Mouse (Mus musculus) hematopoietic stem cell, adult 5-6 weeks (primary cell): ENCODE results near the gene Atf6b. TPM values are rescaled to one million over a fixed set of nuclear protein-coding genes. Genes with fewer than 3 reads are reported as not detected.
A peak's percentile ranks its signal among the peaks of the same experiment; 100 is the strongest.

Source experiments
- ATAC-seq, 2 experiments: fragments of 125-278 bp in 1 of 2; replicated peaks in 1 of 2; 2 replicates each; pipeline ENCODE4 v1.8.0; 2016 to 2017; ENCODE audit warnings: inconsistent platforms in 2 of 2, mild to moderate bottlenecking in 2 of 2, moderate number of reproducible peaks in 2 of 2, low read depth in 1 of 2, moderate TSS enrichment in 1 of 2; ENCODE audit not compliant: low FRiP score in 2 of 2, poor library complexity in 2 of 2, severe bottlenecking in 2 of 2, insufficient read depth in 1 of 2, low TSS enrichment in 1 of 2
- total RNA-seq: library from RNA; stranded (forward); fragments of 172-1452, 232-1000 nt; gene quantifications from 2 replicates; pipeline ENCODE4 v1.2.3, GENCODE M21; 2017

Gene Atf6b
- total RNA-seq, 1 experiment from 2014 or later = 19.9 TPM

GRCm38 (mm10) chr17:34675205-34676092, 28.5 kb downstream of the Atf6b start:
- ATAC-seq = no peak

GRCm38 (mm10) chr17:34676093-34676460, 29.1 kb downstream of the Atf6b start:
- ATAC-seq = no peak

GRCm38 (mm10) chr17:34676671-34677070, 29.7 kb downstream of the Atf6b start:
- ATAC-seq = no peak

- no peak for ATAC-seq
Observed at GRCm38 (mm10) chr17:34680191-34680590, 33.2 kb downstream of the Atf6b start.

GRCm38 (mm10) chr17:34680621-34681020, 33.7 kb downstream of the Atf6b start:
- no peak for ATAC-seq

- peak; percentile 64 to 82 for ATAC-seq
Observed at GRCm38 (mm10) chr17:34681132-34681571, 34.2 kb downstream of the Atf6b start.

- no peak for ATAC-seq
Observed at GRCm38 (mm10) chr17:34681881-34682536, 35.1 kb downstream of the Atf6b start.

- no peak for ATAC-seq
Observed at GRCm38 (mm10) chr17:34683179-34683578, 36.2 kb downstream of the Atf6b start.

- ATAC-seq = no peak
Observed at GRCm38 (mm10) chr17:34683686-34684220, 36.8 kb downstream of the Atf6b start.

- ATAC-seq = no peak
Observed at GRCm38 (mm10) chr17:34684253-34684893, 37.4 kb downstream of the Atf6b start.

GRCm38 (mm10) chr17:34685120-34686110, 38.5 kb downstream of the Atf6b start:
- ATAC-seq = peak; percentile 14 to 16; a peak in 2 of 4 replicates

GRCm38 (mm10) chr17:34688889-34689288, 41.9 kb downstream of the Atf6b start:
- ATAC-seq = no peak

- no peak for ATAC-seq
Observed at GRCm38 (mm10) chr17:34690458-34690857, 43.5 kb downstream of the Atf6b start.

GRCm38 (mm10) chr17:34692906-34693305, 46.0 kb downstream of the Atf6b start:
- ATAC-seq = no peak

- 0 out of 4 replicates have a peak, but pooled peaks of 1 of the 2 experiments have one; percentile 20 for ATAC-seq
Observed at GRCm38 (mm10) chr17:34699575-34700408, 52.8 kb downstream of the Atf6b start.

GRCm38 (mm10) chr17:34700671-34701071, 53.7 kb downstream of the Atf6b start:
- ATAC-seq = 0 out of 4 replicates have a peak, but pooled peaks of 1 of the 2 experiments have one; percentile 27
